Mouse (Mus musculus) B cell, adult (primary cell): ENCODE results near the gene Fam169b. TPM values are rescaled to one million over a fixed set of nuclear protein-coding genes. Genes with fewer than 3 reads are reported as not detected.

Source experiments
- total RNA-seq: library from RNA; stranded (reverse); gene quantifications from 4 replicates; pipeline ENCODE4 v1.2.4, GENCODE M21; 2023; ENCODE audit not compliant: inconsistent age

Gene Fam169b
- 32.6 to 41.7 TPM (median 36.0 TPM) in 4 replicates for total RNA-seq

GRCm38 (mm10) chr7:68273515-68273914 is at the start of gene Fam169b:
Gene Fam169b, plus strand, starts transcription at chr7:68273839.

DNA sequence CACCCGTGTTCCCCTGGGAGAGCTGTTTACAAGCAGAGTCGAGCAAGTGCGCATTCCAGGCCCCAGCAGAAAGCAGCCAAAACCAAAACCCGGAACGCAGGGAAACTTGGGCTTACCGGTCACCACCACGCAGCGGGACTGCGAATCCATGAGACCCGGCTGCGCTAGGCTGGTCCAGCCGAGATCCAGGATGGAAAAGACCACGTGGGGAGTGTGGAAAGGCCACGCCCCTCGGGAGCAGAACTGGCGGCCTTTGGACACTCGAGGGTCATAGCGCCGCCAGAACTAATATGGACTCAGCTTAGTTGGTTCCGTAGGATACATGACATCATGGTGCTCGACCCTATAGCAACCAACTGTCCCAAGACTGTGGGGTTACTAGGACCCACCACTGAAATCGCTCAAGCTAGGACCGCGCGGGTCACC is 9.6 kb upstream of the Fam169b start, which contains the start of gene Pgpep1l:
Gene Pgpep1l (minus strand): TSS at position 206 of the 426 bp plus-strand sequence.

Other genes starting within 250 kb of the Fam169b start
- 0.61 to 1.1 TPM (median 1.1 TPM) in 3 of 4 replicates, not detected in the other for gene Pgpep1l, start 9.6 kb upstream of the Fam169b start, total RNA-seq